Mouse (Mus musculus): ENCODE data around the gene Hnrnph1.
A peak's percentile ranks its signal among the peaks of the same experiment; 100 is the strongest.

Gene Hnrnph1

DNA sequence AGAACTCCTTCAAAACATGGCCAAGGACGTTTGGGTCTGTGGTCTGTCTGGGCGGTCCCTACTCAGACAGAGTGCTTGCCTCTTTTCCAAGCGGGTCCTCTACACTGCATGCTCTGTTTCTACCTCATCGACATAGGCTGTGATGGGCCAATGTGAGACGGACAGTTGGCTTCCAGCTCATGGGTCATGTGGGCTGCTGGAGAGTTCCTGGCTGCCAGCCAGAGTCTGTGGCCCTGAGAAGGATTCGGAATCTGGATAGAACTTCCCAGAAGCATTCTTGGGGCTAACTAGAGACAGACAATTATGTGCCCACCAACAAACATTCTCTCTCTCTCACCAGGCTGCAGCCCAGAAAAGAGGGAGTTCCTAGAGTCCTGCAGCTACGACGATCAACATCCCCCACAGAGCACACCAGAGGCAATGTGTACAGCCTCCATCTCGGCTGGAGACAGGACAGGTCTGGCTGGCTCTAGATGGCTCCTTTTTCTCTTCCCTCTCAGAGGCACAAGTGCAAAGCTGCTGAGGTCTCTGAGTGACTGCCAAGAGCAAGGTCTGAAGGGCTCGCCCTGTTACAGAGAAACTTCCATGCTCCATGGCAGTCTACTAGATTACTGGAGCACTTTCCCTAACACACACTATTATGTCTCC is 26.7 kb downstream of the Hnrnph1 start:
- DNase-seq (ENCODE audit: low spot score in 2 of 2): peak; percentile 20 to 52

DNA sequence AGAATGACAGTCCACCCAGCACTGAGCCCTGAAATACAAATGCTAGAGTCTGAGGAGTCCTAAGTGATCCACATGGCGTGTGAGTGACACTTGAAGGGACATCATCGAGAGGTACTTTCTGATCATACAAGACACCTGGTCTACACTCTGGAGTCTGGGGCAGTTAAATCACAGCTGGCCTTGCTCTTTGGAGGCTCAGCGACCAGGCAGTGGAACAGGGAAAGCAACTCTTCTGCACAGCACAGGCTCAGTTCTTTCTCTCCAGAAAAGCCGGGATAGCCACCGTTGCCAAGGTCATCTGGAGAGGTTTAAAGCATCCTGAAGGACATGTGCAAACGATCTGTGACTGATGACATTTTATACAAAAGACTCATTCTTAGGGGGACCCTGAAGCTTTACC is 30.4 kb downstream of the Hnrnph1 start:
- DNase-seq (ENCODE audit: low spot score in 2 of 2): no peak

DNA sequence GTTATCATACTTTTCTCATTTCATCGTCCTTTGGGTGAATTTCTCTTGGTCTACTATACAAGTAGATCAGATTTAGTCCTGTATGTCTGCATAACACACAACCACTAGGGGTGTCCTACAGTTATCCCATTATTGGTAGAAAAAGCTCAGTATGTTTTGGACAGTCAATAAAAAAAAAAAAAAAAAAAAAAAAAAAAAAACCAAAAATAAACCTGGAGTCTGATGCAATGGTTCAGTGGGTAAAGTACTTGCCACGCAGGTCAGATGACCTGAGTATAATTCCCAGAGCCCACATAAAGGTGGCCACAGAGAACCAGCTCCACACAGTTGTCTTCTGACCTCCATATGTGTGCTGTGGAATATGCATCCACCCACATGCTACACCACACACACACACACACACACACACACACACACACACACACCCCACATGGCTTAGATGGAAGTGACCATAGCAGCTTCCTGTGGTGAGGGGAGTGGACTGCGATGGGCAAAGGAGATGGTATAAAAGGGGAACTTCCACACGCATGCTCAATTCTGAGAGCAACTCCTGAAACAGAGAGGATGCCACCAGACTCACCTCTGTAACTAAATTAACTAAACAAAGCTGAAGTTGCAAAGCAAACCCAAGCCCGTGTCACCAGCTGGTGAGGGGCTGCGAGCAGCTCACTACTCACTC is 38.9 kb downstream of the Hnrnph1 start:
- DNase-seq (ENCODE audit: low spot score in 2 of 2): no peak

DNA sequence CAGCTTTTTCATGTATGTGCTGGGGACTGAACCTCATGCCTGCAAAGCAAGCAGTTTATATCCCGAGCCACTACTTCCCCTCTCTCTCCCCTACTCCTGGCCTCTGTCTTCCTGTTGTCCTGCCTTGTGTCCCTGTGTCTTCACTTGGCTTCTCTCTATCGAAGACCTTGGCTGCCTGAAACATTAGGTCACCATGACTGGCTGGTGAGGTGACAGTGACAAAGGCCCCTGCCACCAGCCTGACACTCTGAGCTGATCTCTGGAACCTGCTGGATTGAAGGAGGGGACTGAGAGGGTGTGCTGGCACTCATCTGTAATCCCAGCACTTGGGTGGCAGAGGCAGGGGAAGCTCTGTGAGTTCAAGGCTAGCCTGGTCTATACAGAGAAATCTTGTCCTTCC is 41.1 kb downstream of the Hnrnph1 start:
- no peak for DNase-seq (ENCODE audit: low spot score in 2 of 2)

DNA sequence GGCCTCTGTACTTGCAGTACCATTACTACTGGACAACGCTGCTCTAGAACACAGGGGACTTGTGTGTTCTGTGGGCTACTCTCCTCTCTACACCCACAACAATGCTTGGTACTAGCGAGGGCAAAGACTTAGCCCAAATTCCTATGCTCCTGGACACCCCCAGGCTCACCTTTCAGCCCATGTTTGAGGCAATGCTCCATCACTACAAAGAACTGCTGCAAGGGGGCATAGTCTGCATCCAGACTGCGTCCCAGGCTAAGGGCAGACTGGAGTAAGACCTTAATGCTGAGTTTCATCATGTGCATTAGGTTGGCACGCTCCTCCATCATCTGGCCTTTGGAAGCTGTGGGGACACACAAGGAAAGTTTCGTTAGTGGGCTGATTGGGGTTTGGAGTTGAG is 44.7 kb downstream of the Hnrnph1 start:
- no peak for DNase-seq (ENCODE audit: low spot score in 2 of 2)

DNA sequence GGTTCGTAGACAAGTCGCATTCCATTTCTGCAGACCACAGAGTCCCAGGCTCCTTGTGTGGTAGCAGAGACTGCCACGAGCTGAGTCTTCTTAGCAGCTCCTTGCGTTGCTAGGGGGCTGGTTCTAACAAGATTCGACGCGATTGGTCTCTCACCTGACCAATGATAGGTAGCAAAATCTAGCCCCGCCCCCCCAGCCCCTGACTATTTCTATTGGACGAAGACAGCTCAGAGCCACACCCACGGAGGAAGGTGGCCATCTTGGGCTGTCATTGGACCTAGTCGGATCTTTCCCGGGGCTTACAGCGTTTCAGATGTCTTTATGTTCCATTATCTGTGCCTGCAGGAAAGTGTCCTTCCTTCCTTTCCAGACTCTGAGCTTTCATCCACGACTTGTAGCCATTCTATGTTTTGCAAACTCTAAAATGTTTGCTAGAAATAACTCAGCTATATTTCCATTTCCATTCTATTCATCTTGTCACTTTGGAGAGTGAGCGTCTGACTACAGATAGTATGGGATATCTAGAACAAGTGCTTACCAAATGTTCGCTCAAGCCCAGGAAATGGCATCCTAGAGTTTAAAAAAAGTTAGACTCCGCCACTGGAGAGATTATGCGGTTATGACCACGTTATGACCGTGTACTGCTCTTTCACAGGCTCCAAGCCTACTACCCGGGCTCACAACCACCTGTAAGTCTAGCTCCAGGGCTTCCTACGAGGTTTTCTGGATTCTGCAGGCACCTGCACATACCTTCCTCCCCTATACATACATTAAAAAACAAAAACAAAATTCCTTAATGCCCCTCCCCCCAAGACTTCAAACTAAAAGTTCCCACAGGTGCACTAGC is 45.4 kb downstream of the Hnrnph1 start:
- peak; percentile 26 to 54 for DNase-seq (ENCODE audit: low spot score in 2 of 2)

DNA sequence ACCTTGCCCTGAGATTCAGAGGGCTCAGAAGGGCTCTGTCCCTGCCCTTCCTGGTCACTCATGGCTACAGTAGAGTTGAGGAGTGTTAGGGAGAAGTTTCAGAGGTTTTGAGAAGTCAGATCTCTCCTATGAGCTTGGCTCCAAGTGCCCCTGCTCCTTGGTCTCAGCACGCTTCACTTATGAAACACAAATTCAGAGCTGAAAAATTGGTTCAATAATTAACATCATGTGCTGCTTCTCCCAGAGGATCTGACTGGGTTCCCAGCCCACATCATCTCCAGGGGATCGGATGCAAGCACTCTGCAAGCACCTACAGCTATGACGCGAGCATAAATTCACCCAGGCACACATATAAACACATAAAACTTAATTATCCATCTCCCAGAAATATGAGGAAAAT is 49.3 kb downstream of the Hnrnph1 start:
- DNase-seq (ENCODE audit: low spot score in 2 of 2): no peak

DNA sequence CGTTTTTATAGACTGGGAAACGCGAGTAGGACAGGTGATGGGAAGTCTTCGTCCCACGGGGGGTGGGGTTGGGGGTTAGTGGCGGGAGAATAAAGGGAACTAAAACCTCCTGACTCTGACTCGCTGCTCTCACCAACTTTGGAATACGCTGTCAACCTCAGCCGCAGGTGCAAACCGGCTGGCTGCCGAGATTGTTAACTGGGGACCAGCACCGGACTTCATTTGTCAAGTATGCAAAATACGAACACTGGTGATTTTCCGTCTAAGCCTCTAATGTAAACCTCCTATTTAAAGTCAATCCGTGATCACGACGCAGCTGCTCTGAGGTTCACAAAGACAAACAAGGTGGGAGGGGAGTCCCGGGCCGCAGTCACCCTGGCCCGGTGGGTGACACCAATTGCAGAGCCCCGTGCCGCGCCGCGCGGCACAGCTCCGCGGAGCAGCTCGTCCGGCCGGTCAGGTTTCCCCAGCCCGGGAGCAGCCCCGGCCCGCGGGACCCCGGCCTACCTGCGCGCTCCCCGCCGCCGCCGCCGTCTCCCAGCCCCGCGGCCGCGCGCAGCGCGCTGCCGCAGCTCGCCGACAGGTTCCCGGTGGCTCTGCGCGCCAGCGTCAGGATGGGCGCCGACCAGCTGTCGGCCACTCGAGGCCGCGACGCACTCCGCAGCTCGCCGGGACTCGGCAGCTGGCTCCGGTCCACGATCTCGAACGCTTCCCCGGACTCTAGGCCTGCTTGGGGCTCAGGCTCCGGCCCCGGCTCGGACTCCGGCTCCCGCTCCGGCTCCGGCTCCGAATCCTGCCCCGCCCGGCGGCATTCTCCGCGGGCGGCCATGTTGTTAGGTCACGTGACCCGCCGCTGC is 53.7 kb downstream of the Hnrnph1 start, which contains the start of gene Rufy1:
Gene Rufy1 (minus strand): TSS at position 849 of the 857 bp plus-strand sequence.
- peak; percentile 63 to 84 for DNase-seq (ENCODE audit: low spot score in 2 of 2)

DNA sequence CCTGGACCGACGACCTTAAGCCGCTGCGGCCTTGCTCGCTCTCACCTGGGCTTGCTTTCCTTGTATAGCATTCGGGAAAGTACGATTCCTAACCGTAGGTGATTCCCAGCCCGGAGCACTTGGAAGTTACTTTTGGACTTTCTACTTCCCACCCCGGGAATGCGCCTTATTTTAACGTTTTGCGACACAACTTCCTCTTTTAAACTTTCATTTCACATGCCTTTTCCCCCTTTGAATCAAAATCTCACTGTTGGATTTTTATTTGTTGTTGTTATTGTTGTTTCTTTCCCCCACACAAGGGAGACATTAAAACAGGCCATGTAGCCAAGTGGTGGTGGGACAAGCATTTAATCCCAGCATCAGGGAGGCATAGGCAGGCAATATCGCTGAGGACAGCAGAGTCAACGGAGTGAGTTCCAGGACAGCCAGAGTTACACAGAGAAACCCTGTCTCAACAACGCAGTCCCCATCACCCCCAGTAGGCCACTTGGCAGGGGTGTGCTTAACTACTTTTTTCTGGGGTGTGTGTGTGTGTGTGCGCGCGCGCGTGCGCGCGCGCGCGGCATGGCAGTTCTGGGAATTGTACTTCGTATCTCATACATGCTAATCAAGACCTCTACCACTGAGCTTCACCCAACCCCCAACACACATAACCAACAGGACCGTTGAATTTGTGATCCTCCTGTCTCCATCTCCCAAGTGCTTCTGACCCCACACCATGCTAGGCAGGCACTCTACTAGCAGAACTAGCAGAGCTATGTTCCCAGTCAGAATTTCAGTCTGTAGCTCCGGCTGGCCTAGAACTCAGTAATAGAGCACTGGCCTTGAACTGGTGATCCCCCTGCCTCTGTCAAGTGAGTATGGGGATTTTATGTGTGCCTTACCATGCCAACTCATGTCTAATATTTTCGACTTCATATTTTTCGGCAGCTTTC is 54.6 kb downstream of the Hnrnph1 start:
- no peak for DNase-seq (ENCODE audit: low spot score in 2 of 2)

DNA sequence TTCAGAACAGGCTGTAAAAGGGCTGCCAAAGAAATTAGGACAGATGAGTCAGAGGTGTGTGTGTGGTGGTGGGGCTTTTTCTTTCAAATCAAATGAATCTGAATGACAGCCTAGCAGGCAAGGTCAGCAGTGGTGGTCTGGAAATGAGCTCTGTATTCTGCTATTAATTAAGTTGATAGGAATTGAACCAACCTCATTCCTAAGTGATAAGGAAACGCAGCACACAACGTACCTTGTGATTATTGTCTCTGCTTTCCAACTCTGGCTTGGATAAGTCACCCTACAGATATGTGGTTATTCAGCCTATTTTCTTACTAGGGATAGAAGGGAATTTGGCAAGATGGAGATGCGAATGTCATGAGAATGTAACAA is 55.3 kb downstream of the Hnrnph1 start:
- no peak for DNase-seq (ENCODE audit: low spot score in 2 of 2)

DNA sequence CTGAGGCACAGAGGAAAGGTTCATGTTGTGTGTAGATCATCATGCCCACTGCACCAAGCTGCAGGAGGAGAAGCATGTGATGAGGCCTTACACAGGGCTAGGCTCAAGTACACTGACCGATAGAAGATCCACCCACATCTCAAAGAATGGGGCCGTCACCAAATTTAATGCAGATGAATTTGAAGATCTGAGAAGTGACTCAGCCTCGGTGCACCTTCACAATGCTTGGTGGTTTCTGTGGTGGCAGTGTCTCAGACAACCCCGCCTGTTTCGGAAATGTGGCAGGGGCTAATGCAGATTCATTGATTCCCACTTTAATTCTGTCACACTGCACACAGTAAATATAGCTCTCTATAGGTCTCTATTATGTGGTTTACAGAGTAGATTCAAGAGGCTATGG is 56.1 kb downstream of the Hnrnph1 start:
- DNase-seq (ENCODE audit: low spot score in 2 of 2): no peak
